Mouse (Mus musculus) liver, postnatal 0 days (tissue): ENCODE data around the gene Bcar3. TPM values are rescaled to one million over a fixed set of nuclear protein-coding genes. Genes with fewer than 3 reads are reported as not detected.
A peak's percentile ranks its signal among the peaks of the same experiment; 100 is the strongest.

Source experiments
- ATAC-seq: fragments of 200-750 bp; cut with Nextera tagmentation; 2 replicates; pipeline ENCODE4 v1.8.0; 2017; ENCODE audit warnings: mild to moderate bottlenecking, moderate library complexity
- DNase-seq: peaks from one replicate; pipeline ENCODE4 v3.0.0-alpha.2; 2016
- H3K27ac ChIP-seq: fragments of 300-500 bp; sonication (generic); 2 replicates; pipeline ENCODE4 v1.5.1; 2014; ENCODE audit warnings: antibody characterized with exemption, moderate library complexity, mild to moderate bottlenecking, low read depth
- H3K27me3 ChIP-seq: fragments of 300-500 bp; sonication (generic); 2 replicates; pipeline ENCODE4 v1.6.1; 2014; ENCODE audit warnings: low read length, control low read depth, mixed read lengths; ENCODE audit not compliant: insufficient read depth
- H3K36me3 ChIP-seq: fragments of 300-500 bp; sonication (generic); replicated peaks from 2 replicates; pipeline ENCODE4 v1.6.1; 2014; ENCODE audit warnings: mild to moderate bottlenecking, control low read depth, low read length, moderate library complexity, mixed read lengths; ENCODE audit not compliant: insufficient read depth
- H3K4me1 ChIP-seq: fragments of 300-500 bp; sonication (generic); 2 replicates; pipeline ENCODE4 v1.6.1; 2014; ENCODE audit warnings: antibody characterized with exemption, mild to moderate bottlenecking, control low read depth; ENCODE audit not compliant: insufficient read depth
- H3K4me2 ChIP-seq: fragments of 300-500 bp; sonication (generic); 2 replicates; pipeline ENCODE4 v1.6.1; 2014; ENCODE audit warnings: low read depth, mild to moderate bottlenecking, low read length, moderate library complexity, mixed read lengths
- H3K4me3 ChIP-seq: fragments of 300-500 bp; sonication (generic); 2 replicates; pipeline ENCODE4 v1.5.1; 2014; ENCODE audit warnings: low read depth, low read length
- H3K9ac ChIP-seq: fragments of 300-500 bp; sonication (generic); replicated peaks from 2 replicates; pipeline ENCODE4 v1.6.1; 2014; ENCODE audit warnings: mild to moderate bottlenecking, moderate library complexity
- H3K9me3 ChIP-seq: fragments of 300-500 bp; sonication (generic); 2 replicates; pipeline ENCODE4 v1.6.1; 2016; ENCODE audit warnings: mild to moderate bottlenecking, control low read depth, low read length, mixed read lengths
- CTCF ChIP-seq: sonication (generic); IDR thresholded peaks from 2 replicates; pipeline ENCODE4 v1.5.1; 2016; ENCODE audit warnings: antibody characterized with exemption, low read depth
- EP300 ChIP-seq: IDR thresholded peaks from 2 replicates; pipeline ENCODE4 v1.6.1; 2016; ENCODE audit warnings: antibody characterized with exemption, low read depth, mild to moderate bottlenecking
- WGBS: fragments of 180-500 bp; shearing (Covaris S2); extraction: QIAGEN DNeasy Blood & Tissue Kit; methylation state at CpG from one replicate; pipeline ENCODE4 v1.1.7; 2014; ENCODE audit not compliant: insufficient replicate concordance; 5-methylcytosine and 5-hydroxymethylcytosine counted together
- microRNA counts: library from miRNA; unstranded; fragments of <30 nt; microRNA quantifications from one replicate; lab custom pipeline; 2015
- microRNA-seq: library from miRNA; unstranded; fragments of <30 nt; microRNA quantifications from one replicate; pipeline ENCODE4, GENCODE M21; 2016
- polyA plus RNA-seq: library from polyadenylated mRNA; unstranded; fragments of >200 nt; fragmentation: Nextera tagmentation; extraction: Ambion mirVana; gene quantifications from 2 replicates; pipeline ENCODE4 v1.2.1, GENCODE M21; 2015

The Bcar3 gene
- polyA plus RNA-seq, 1 experiment from 2014 or later: 11.2 TPM

- H3K9ac ChIP-seq: no peak overlapping the region
- H3K9me3 ChIP-seq: no peaks in the 10 kb centered on the region
- no peaks in the 10 kb centered on the region for H3K27me3 ChIP-seq
- peak overlapping the region; percentile 44; the same call in 1 of the 2 replicates for H3K4me2 ChIP-seq
- H3K4me1 ChIP-seq: 0 out of 2 replicates have a peak, but pooled peaks cover 2% of the 10 kb centered on the region
- H3K36me3 ChIP-seq: no peaks in the 10 kb centered on the region
- H3K4me3 ChIP-seq: no peak overlapping the region
- 58% methylated on average over 3 of the region's 3 CpGs for WGBS
- no peak for TF ChIP-seq EP300
- no peak for TF ChIP-seq CTCF
- DNase-seq: no peak
- ATAC-seq: no peak
- H3K27ac ChIP-seq: 0 out of 2 replicates have a peak overlapping the region, but pooled peaks have one; percentile 16
These were observed 272.2 kb downstream of the Bcar3 start for GRCm38 (mm10) chr3:122566112-122566511.

DNA sequence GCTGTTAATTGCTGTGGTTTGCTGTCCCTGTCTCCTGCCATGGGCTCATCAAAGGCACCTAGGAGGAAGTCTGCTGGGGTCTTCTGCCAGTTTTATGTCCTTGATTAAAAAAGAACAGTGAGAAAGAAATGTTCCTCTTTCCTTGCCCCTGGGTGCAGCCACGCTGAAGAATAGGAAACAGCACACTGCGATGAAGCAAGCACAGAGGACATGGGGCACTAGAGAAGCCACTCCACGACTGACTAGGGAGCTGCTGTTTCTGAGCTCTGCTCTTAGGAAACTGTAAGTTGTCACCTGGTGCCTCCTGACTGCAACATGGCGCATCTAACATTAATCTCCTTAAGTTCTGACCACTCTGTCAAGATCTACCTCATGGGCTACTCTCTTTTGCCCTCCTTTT, 272.6 kb downstream of the Bcar3 start:
- H3K27ac ChIP-seq: peak overlapping the region; percentile 29; the same call in 1 of the 2 replicates
- H3K4me2 ChIP-seq: peak overlapping the region; percentile 44
- ATAC-seq (no peak), DNase-seq (peak; percentile 24)
- H3K4me3 ChIP-seq: no peak overlapping the region
- no peaks in the 10 kb centered on the region for H3K27me3 ChIP-seq
- H3K9me3 ChIP-seq: no peaks in the 10 kb centered on the region
- 27% methylated on average over 4 of the region's 4 CpGs for WGBS
- H3K4me1 ChIP-seq: 0 out of 2 replicates have a peak, but pooled peaks cover 2% of the 10 kb centered on the region
- TF ChIP-seq CTCF (no peak), EP300 (no peak)
- no peaks in the 10 kb centered on the region for H3K36me3 ChIP-seq
- H3K9ac ChIP-seq: no peak overlapping the region

GRCm38 (mm10) chr3:122573426-122574286, 279.7 kb downstream of the Bcar3 start:
- WGBS: 80% methylated on average over 5 of the region's 5 CpGs
- no peaks in the 10 kb centered on the region for H3K36me3 ChIP-seq

GRCm38 (mm10) chr3:122574921-122575320, 281.0 kb downstream of the Bcar3 start:
- no peak for TF ChIP-seq CTCF
- no peak for TF ChIP-seq EP300
- no peak for ATAC-seq
- no peak for DNase-seq
- H3K36me3 ChIP-seq: no peaks in the 10 kb centered on the region
- H3K27ac ChIP-seq: no peak overlapping the region
- no peaks in the 10 kb centered on the region for H3K9me3 ChIP-seq
- 48% methylated on average over 1 of the region's 1 CpGs for WGBS
- H3K4me1 ChIP-seq: no peaks in the 10 kb centered on the region
- H3K27me3 ChIP-seq: no peaks in the 10 kb centered on the region
- H3K4me3 ChIP-seq: no peak overlapping the region
- no peak overlapping the region for H3K9ac ChIP-seq
- no peak overlapping the region for H3K4me2 ChIP-seq

More at GRCm38 (mm10) chr3:122573426-122574286, 279.7 kb downstream of the Bcar3 start:
- no peak for ATAC-seq
- H3K27me3 ChIP-seq: no peaks in the 10 kb centered on the region
- no peaks in the 10 kb centered on the region for H3K4me1 ChIP-seq
- no peak for TF ChIP-seq EP300
- no peak for TF ChIP-seq CTCF
- DNase-seq: no peak
- H3K9ac ChIP-seq: no peak overlapping the region
- no peak overlapping the region for H3K27ac ChIP-seq
- H3K4me3 ChIP-seq: no peak overlapping the region
- no peak overlapping the region for H3K4me2 ChIP-seq
- no peaks in the 10 kb centered on the region for H3K9me3 ChIP-seq

- ATAC-seq (no peak), DNase-seq (no peak)
- no peaks in the 10 kb centered on the region for H3K9me3 ChIP-seq
- no peaks in the 10 kb centered on the region for H3K36me3 ChIP-seq
- no peaks in the 10 kb centered on the region for H3K4me1 ChIP-seq
- no peak overlapping the region for H3K4me3 ChIP-seq
- H3K27me3 ChIP-seq: no peaks in the 10 kb centered on the region
- no peak overlapping the region for H3K4me2 ChIP-seq
- TF ChIP-seq EP300 (no peak), CTCF (no peak)
- H3K9ac ChIP-seq: no peak overlapping the region
- no peak overlapping the region for H3K27ac ChIP-seq
These were observed 283.4 kb downstream of the Bcar3 start for GRCm38 (mm10) chr3:122577360-122577759.

MicroRNA genes within 50 kb of the gene (microRNA counts, 519-probe panel; counts per million panel counts)
- not detected for microRNA mmu-miR-760 (lab: Ali Mortazavi, UCI)

Small RNA genes lying within 50 kb of the gene (microRNA-seq; reads per million reads assigned to microRNA genes)
- gene Mir760 (2.4 reads per million), gene Mir7657 (not detected)

Other genes starting within 250 kb of the Bcar3 start
- gene Abca4, start 249.7 kb upstream of the Bcar3 start, polyA plus RNA-seq: 0.22 and 0.40 TPM in 2 replicates
- gene Gclm, start 48.6 kb upstream of the Bcar3 start, polyA plus RNA-seq: 391 and 407 TPM in 2 replicates
- 23.8 and 25.3 TPM in 2 replicates for gene Dnttip2, start 19.7 kb upstream of the Bcar3 start, polyA plus RNA-seq